Mouse (Mus musculus) forebrain, embryonic 15.5 days (tissue): ENCODE measurements at regions not wholly inside any gene's neighbourhood (a gene's known extent, or its start where the extent isn't known, plus 50 kb on each side); places are given as distances from the start of the nearest gene placed in this dataset.

Source experiments
- ATAC-seq: fragments of 200-750 bp; cut with Nextera tagmentation; replicated peaks from 2 replicates; pipeline ENCODE4 v1.8.0; 2017; ENCODE audit warnings: mild to moderate bottlenecking, moderate TSS enrichment, moderate library complexity
- H3K27ac ChIP-seq: fragments of 300-500 bp; sonication (generic); replicated peaks from 2 replicates; pipeline ENCODE4 v1.5.1; 2015; ENCODE audit warnings: mild to moderate bottlenecking, inconsistent platforms
- H3K27me3 ChIP-seq: fragments of 300-500 bp; sonication (generic); 2 replicates; pipeline ENCODE4 v1.6.1; 2015; ENCODE audit warnings: inconsistent platforms
- H3K36me3 ChIP-seq: fragments of 300-500 bp; sonication (generic); 2 replicates; pipeline ENCODE4 v1.6.1; 2015; ENCODE audit warnings: mild to moderate bottlenecking, inconsistent platforms
- H3K4me1 ChIP-seq: fragments of 300-500 bp; sonication (generic); 2 replicates; pipeline ENCODE4 v1.6.1; 2015; ENCODE audit warnings: inconsistent platforms
- H3K4me2 ChIP-seq: fragments of 300-500 bp; sonication (generic); replicated peaks from 2 replicates; pipeline ENCODE4 v1.6.1; 2015; ENCODE audit warnings: mild to moderate bottlenecking, inconsistent platforms
- H3K4me3 ChIP-seq: fragments of 300-500 bp; sonication (generic); 2 replicates; pipeline ENCODE4 v1.5.1; 2015; ENCODE audit warnings: mild to moderate bottlenecking, inconsistent platforms
- H3K9ac ChIP-seq: fragments of 300-500 bp; sonication (generic); replicated peaks from 2 replicates; pipeline ENCODE4 v1.6.1; 2015; ENCODE audit warnings: mild to moderate bottlenecking, inconsistent platforms
- H3K9me3 ChIP-seq: fragments of 300-500 bp; sonication (generic); 2 replicates; pipeline ENCODE4 v1.6.1; 2016; ENCODE audit warnings: inconsistent platforms
- WGBS: fragments of 180-500 bp; shearing (Covaris S2); methylation state at CpG from one replicate; pipeline ENCODE4 v1.1.7; 2015; ENCODE audit warnings: mixed read lengths; 5-methylcytosine and 5-hydroxymethylcytosine counted together

GRCm38 (mm10) chr13:102639651-102640050 lies 53.7 kb upstream of the Cd180 start:
- Histone ChIP-seq H3K4me3 (no peak overlapping the region), H3K27me3 (no peaks in the 10 kb centered on the region), H3K9ac (no peak overlapping the region), H3K36me3 (no peaks in the 10 kb centered on the region), H3K9me3 (no peaks in the 10 kb centered on the region), H3K4me2 (no peak overlapping the region), H3K4me1 (peaks cover 16% of the 10 kb centered on the region), H3K27ac (no peak overlapping the region)
- 91% methylated on average over 9 of the region's 9 CpGs for WGBS
- ATAC-seq = no peak

GRCm38 (mm10) chr13:102640171-102640570 lies 53.2 kb upstream of the Cd180 start:
- H3K9me3 ChIP-seq = no peaks in the 10 kb centered on the region
- ATAC-seq = no peak
- no peaks in the 10 kb centered on the region for H3K27me3 ChIP-seq
- H3K4me1 ChIP-seq = peaks cover 17% of the 10 kb centered on the region
- H3K36me3 ChIP-seq = no peaks in the 10 kb centered on the region
- H3K4me2 ChIP-seq = no peak overlapping the region
- no peak overlapping the region for H3K9ac ChIP-seq
- no peak overlapping the region for H3K27ac ChIP-seq
- 71% methylated on average over 3 of the region's 3 CpGs for WGBS
- H3K4me3 ChIP-seq = no peak overlapping the region
